8 mouse cellular contexts compared by ENCODE assay signal in the genomic region with DNA sequence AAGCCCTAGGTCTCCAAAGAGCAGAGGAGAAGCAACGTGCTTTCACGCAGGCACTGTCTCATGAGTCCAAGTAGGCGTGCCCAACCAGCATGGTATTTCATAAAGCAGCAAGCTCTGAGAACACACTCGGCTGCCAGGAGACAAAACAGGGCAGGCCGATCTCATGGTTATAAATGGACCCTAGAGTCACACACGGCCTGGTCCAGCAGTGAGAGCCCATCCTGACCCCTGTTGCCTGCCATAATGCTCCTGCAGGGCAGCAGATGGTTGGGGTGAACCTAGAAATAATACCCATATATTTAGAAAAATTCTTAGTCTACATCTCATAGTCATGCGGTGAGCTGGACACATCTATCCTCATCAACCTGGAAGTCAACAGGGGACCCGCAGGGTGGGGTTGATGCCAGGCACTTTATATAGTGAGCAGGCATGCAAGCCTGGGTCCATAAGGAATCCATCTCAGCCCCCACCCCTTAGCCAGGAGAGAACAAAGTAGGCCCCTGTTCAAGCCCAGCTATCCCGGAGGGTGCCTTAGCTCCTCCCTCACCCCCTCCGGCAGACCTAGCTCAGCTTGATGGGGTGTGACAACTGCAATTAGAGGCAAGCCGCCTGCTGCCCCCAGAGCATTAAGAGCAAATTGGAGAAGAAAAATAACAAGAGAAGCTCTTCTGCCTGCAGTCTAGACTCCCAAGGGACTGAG. TPM values are rescaled to one million over a fixed set of nuclear protein-coding genes. Genes with fewer than 3 reads are reported as not detected.
DNase-seq lines count a peak whose midpoint lies in the region; ATAC-seq lines count a peak whose summit lies in the region.
"Had no signal": no experiment of that assay in that cellular context is flagged by ENCODE, and none has a peak within 500 bp of the region (broad histone marks: within the 10 kb centered on the region; RNA-seq: fewer than 3 reads in every experiment).

No protein-coding gene starts in this region.

- H3K9ac ChIP-seq in neural tube, embryonic 14.5 days (replicated peaks; ENCODE audit: low read depth, low read length) = no peak overlapping the region
- H3K9ac ChIP-seq: lung, embryonic 14.5 days had no signal

- 43% methylated on average over 11 of the region's 11 CpGs for WGBS in neural tube, embryonic 14.5 days

- H3K36me3 ChIP-seq in neural tube, embryonic 14.5 days (ENCODE audit: control insufficient read depth, insufficient read depth, low read length) = no peaks in the 10 kb centered on the region

- peaks cover 4% of the 10 kb centered on the region; the same call in 1 of the 2 replicates for H3K4me1 ChIP-seq in neural tube, embryonic 14.5 days (ENCODE audit: control insufficient read depth, insufficient read depth, low read length)

- no peak overlapping the region for H3K4me2 ChIP-seq in neural tube, embryonic 14.5 days (ENCODE audit: low read depth, low read length)
- H3K4me2 ChIP-seq: lung, embryonic 14.5 days had no signal

- H3K9me3 ChIP-seq in neural tube, embryonic 14.5 days (ENCODE audit: control insufficient read depth, low read length) = no peaks in the 10 kb centered on the region

- peak; percentile 74; the same call in 1 of the 2 replicates for ATAC-seq in neural tube, embryonic 14.5 days (ENCODE audit: low read depth)
- ATAC-seq in erythroblast, adult 5-6 weeks (replicated peaks; ENCODE audit: low FRiP score, poor library complexity, severe bottlenecking) = no peak

- H3K27ac ChIP-seq in neural tube, embryonic 14.5 days (ENCODE audit: low read depth, low read length) = 0 out of 2 replicates have a peak overlapping the region, but pooled peaks have one; percentile 28

- peak; percentile 27 to 44 for DNase-seq in left cerebral cortex, postnatal 36 days (ENCODE audit: low spot score in 2 of 2)
- no peak for DNase-seq in left cerebral cortex, adult 11 months (ENCODE audit: low spot score)
- DNase-seq in embryo, embryonic 9.5 days (ENCODE audit: extremely low spot score) = peak; percentile 27
- DNase-seq in heart, postnatal 10 days = peak; percentile 59 to 71
- DNase-seq in ovary, postnatal 14 days (ENCODE audit: low spot score) = no peak
- DNase-seq: lung, embryonic 14.5 days had no signal

- no peaks in the 10 kb centered on the region for H3K27me3 ChIP-seq in neural tube, embryonic 14.5 days (ENCODE audit: control insufficient read depth, insufficient read depth, low read length)

- intact Hi-C loops in left cerebral cortex, postnatal 36 days (cut with DNase I) = no loop called here
- intact Hi-C loops in heart, postnatal 10 days (cut with DNase I) = no loop called here

- H3K4me3 ChIP-seq in neural tube, embryonic 14.5 days (ENCODE audit: low read depth, low read length) = no peak overlapping the region

RNA-seq across cellular contexts. Expression of gene Inka2, which starts 13.6 kb away (rescaled TPM):
- 100 to 1,000 TPM in 1 of 2 experiments, 10 to 100 TPM in 1; 95.7 to 106 TPM for total RNA-seq in left cerebral cortex, postnatal 36 days (2021)
- 10 to 100 TPM; 27.1 to 34.8 TPM for total RNA-seq in heart, postnatal 10 days (2021)
- polyA plus RNA-seq in neural tube, embryonic 14.5 days (2014; fragmentation: Nextera tagmentation; extraction: Ambion mirVana) = 3.1 and 3.6 TPM in 2 replicates
- 0.21 TPM in 1 of 2 replicates, not detected in the other for total RNA-seq in erythroblast, adult 5-6 weeks (2015; ENCODE audit: low replicate concordance)
- total RNA-seq in erythroblast, adult 5-6 weeks (2017; ENCODE audit: low replicate concordance) = 0.28 TPM in 1 of 2 replicates, not detected in the other

RNA-seq across cellular contexts. Expression of gene Ddx20, which starts 30.6 kb away (rescaled TPM):
- total RNA-seq in left cerebral cortex, postnatal 36 days (2021) = 10 to 100 TPM; 11.1 to 11.3 TPM
- 10 to 100 TPM; 13.0 to 13.3 TPM for total RNA-seq in heart, postnatal 10 days (2021)
- 22.2 and 25.7 TPM in 2 replicates for polyA plus RNA-seq in neural tube, embryonic 14.5 days (2014; fragmentation: Nextera tagmentation; extraction: Ambion mirVana)
- 6.3 and 10.8 TPM in 2 replicates for total RNA-seq in erythroblast, adult 5-6 weeks (2015; ENCODE audit: low replicate concordance)
- total RNA-seq in erythroblast, adult 5-6 weeks (2017; ENCODE audit: low replicate concordance) = 9.5 and 12.3 TPM in 2 replicates

Comparison
In these comparisons a context has a peak if more than half of its experiments do, and no peak if none do; other contexts are left out.
1. DNase-seq: peak in left cerebral cortex, postnatal 36 days (2 of 2), embryo, embryonic 9.5 days (single experiment) and heart, postnatal 10 days (2 of 2); none in left cerebral cortex, adult 11 months (single experiment) and ovary, postnatal 14 days (single experiment).
2. RNA of gene Inka2, which starts 13.6 kb away (total RNA-seq): 95.7 to 106 TPM in left cerebral cortex, postnatal 36 days and 27.1 to 34.8 TPM in heart, postnatal 10 days; 0.21 to 0.28 TPM in erythroblast, adult 5-6 weeks; every median in the first group is over 10 times any median in the second.